Mouse (Mus musculus): ENCODE measurements around the gene Ufd1. TPM values are rescaled to one million over a fixed set of nuclear protein-coding genes. Genes with fewer than 3 reads are reported as not detected.

Gene Ufd1
- polyA plus RNA-seq, 1 experiment from 2014 or later, result 82.3 TPM

GRCm38 (mm10) chr16:18776556-18777100 is 35.0 kb upstream of the Ufd1 start, which contains the start of gene Cldn5:
TSS of gene Cldn5 (plus strand) at chr16:18776847.
- Histone ChIP-seq H3K9ac (ENCODE audit: low read depth, low read length) (peak within 1 kb of the TSS; percentile 70), H3K27me3 (ENCODE audit: insufficient read depth, low read length) (0 out of 2 replicates have a peak, but pooled peaks cover 14% of the 10 kb centered on the region), H3K36me3 (ENCODE audit: insufficient read depth, low read length) (no peaks in the 10 kb centered on the region), H3K4me3 (replicated peaks; ENCODE audit: low read depth, low read length) (peak within 1 kb of the TSS; percentile 52), H3K9me3 (replicated peaks; ENCODE audit: low read length) (no peaks in the 10 kb centered on the region), H3K27ac (peak within 1 kb of the TSS; percentile 68), H3K4me1 (replicated peaks; ENCODE audit: insufficient read depth, low read length) (peaks cover 16% of the 10 kb centered on the region; the same call in 1 of the 2 replicates), H3K4me2 (ENCODE audit: low read length) (peak within 1 kb of the TSS; percentile 75)
- ATAC-seq (replicated peaks; ENCODE audit: low FRiP score, low read depth) (peak; percentile 27), DNase-seq (ENCODE audit: low spot score) (peak; percentile 73)
- 9% methylated on average over 19 of the region's 19 CpGs for WGBS
- no peak for TF ChIP-seq CTCF (IDR thresholded peaks at IDR 0.05; ENCODE audit: low read depth)

- Histone ChIP-seq H3K4me3 (replicated peaks; ENCODE audit: low read depth, low read length) (peak overlapping the region; percentile 52), H3K9ac (ENCODE audit: low read depth, low read length) (peak overlapping the region; percentile 70), H3K36me3 (ENCODE audit: insufficient read depth, low read length) (no peaks in the 10 kb centered on the region), H3K4me1 (replicated peaks; ENCODE audit: insufficient read depth, low read length) (peaks cover 16% of the 10 kb centered on the region; the same call in 1 of the 2 replicates), H3K27ac (peak overlapping the region; percentile 63; the same call in 1 of the 2 replicates), H3K9me3 (replicated peaks; ENCODE audit: low read length) (no peaks in the 10 kb centered on the region), H3K27me3 (ENCODE audit: insufficient read depth, low read length) (0 out of 2 replicates have a peak, but pooled peaks cover 14% of the 10 kb centered on the region), H3K4me2 (ENCODE audit: low read length) (peak overlapping the region; percentile 75)
- 2% methylated on average over 80 of the region's 80 CpGs for WGBS
- no peak for TF ChIP-seq CTCF (IDR thresholded peaks at IDR 0.05; ENCODE audit: low read depth)
- ATAC-seq (replicated peaks; ENCODE audit: low FRiP score, low read depth), result peak; percentile 21; the same call in 1 of the 2 replicates
- peak; percentile 28 for DNase-seq (ENCODE audit: low spot score)
These were observed 34.2 kb upstream of the Ufd1 start for GRCm38 (mm10) chr16:18777101-18778080.

- ATAC-seq (replicated peaks; ENCODE audit: low FRiP score, low read depth) (no peak), DNase-seq (ENCODE audit: low spot score) (no peak)
- Histone ChIP-seq H3K36me3 (ENCODE audit: insufficient read depth, low read length) (no peaks in the 10 kb centered on the region), H3K27ac (peak overlapping the region; percentile 22; the same call in 1 of the 2 replicates), H3K9ac (ENCODE audit: low read depth, low read length) (peak overlapping the region; percentile 70; the same call in 1 of the 2 replicates), H3K27me3 (ENCODE audit: insufficient read depth, low read length) (0 out of 2 replicates have a peak, but pooled peaks cover 14% of the 10 kb centered on the region), H3K9me3 (replicated peaks; ENCODE audit: low read length) (no peaks in the 10 kb centered on the region), H3K4me1 (replicated peaks; ENCODE audit: insufficient read depth, low read length) (peaks cover 16% of the 10 kb centered on the region; the same call in 1 of the 2 replicates), H3K4me2 (ENCODE audit: low read length) (peak overlapping the region; percentile 75), H3K4me3 (replicated peaks; ENCODE audit: low read depth, low read length) (peak overlapping the region; percentile 52)
- no peak for TF ChIP-seq CTCF (IDR thresholded peaks at IDR 0.05; ENCODE audit: low read depth)
- WGBS, result 49% methylated on average over 2 of the region's 2 CpGs
These were observed 33.1 kb upstream of the Ufd1 start for GRCm38 (mm10) chr16:18778461-18778860.

GRCm38 (mm10) chr16:18781810-18782209 is 29.8 kb upstream of the Ufd1 start:
- no peak for TF ChIP-seq CTCF (IDR thresholded peaks at IDR 0.05; ENCODE audit: low read depth)
- 0 out of 2 replicates have a peak, but pooled peaks cover 7% of the 10 kb centered on the region for H3K27me3 ChIP-seq (ENCODE audit: insufficient read depth, low read length)
- 0 out of 2 replicates have a peak overlapping the region, but pooled peaks have one; percentile 1 for H3K27ac ChIP-seq
- no peak overlapping the region for H3K9ac ChIP-seq (ENCODE audit: low read depth, low read length)
- no peaks in the 10 kb centered on the region for H3K9me3 ChIP-seq (replicated peaks; ENCODE audit: low read length)
- no peak overlapping the region for H3K4me2 ChIP-seq (ENCODE audit: low read length)
- peak; percentile 85 for DNase-seq (ENCODE audit: low spot score)
- H3K36me3 ChIP-seq (ENCODE audit: insufficient read depth, low read length), result peaks cover 13% of the 10 kb centered on the region; the same call in 1 of the 2 replicates
- no peak overlapping the region for H3K4me3 ChIP-seq (replicated peaks; ENCODE audit: low read depth, low read length)
- H3K4me1 ChIP-seq (replicated peaks; ENCODE audit: insufficient read depth, low read length), result peaks cover 11% of the 10 kb centered on the region; the same call in 1 of the 2 replicates
- peak; percentile 38 for ATAC-seq (replicated peaks; ENCODE audit: low FRiP score, low read depth)
- 57% methylated on average over 10 of the region's 10 CpGs for WGBS

- 89% methylated on average over 7 of the region's 7 CpGs for WGBS
- no peak overlapping the region for H3K4me2 ChIP-seq (ENCODE audit: low read length)
- no peaks in the 10 kb centered on the region for H3K27me3 ChIP-seq (ENCODE audit: insufficient read depth, low read length)
- H3K9me3 ChIP-seq (replicated peaks; ENCODE audit: low read length), result no peaks in the 10 kb centered on the region
- peaks cover 20% of the 10 kb centered on the region; the same call in 1 of the 2 replicates for H3K36me3 ChIP-seq (ENCODE audit: insufficient read depth, low read length)
- no peak overlapping the region for H3K27ac ChIP-seq
- H3K9ac ChIP-seq (ENCODE audit: low read depth, low read length), result no peak overlapping the region
- no peak for DNase-seq (ENCODE audit: low spot score)
- no peak for TF ChIP-seq CTCF (IDR thresholded peaks at IDR 0.05; ENCODE audit: low read depth)
- H3K4me3 ChIP-seq (replicated peaks; ENCODE audit: low read depth, low read length), result no peak overlapping the region
- no peak for ATAC-seq (replicated peaks; ENCODE audit: low FRiP score, low read depth)
- no peaks in the 10 kb centered on the region for H3K4me1 ChIP-seq (replicated peaks; ENCODE audit: insufficient read depth, low read length)
These were observed 26.6 kb upstream of the Ufd1 start for GRCm38 (mm10) chr16:18785025-18785424.

- no peak for ATAC-seq (replicated peaks; ENCODE audit: low FRiP score, low read depth)
- Histone ChIP-seq H3K36me3 (ENCODE audit: insufficient read depth, low read length) (peaks cover 20% of the 10 kb centered on the region; the same call in 1 of the 2 replicates), H3K9ac (ENCODE audit: low read depth, low read length) (no peak overlapping the region), H3K4me3 (replicated peaks; ENCODE audit: low read depth, low read length) (no peak overlapping the region), H3K4me2 (ENCODE audit: low read length) (no peak overlapping the region), H3K9me3 (replicated peaks; ENCODE audit: low read length) (no peaks in the 10 kb centered on the region), H3K27ac (no peak overlapping the region), H3K27me3 (ENCODE audit: insufficient read depth, low read length) (no peaks in the 10 kb centered on the region), H3K4me1 (replicated peaks; ENCODE audit: insufficient read depth, low read length) (no peaks in the 10 kb centered on the region)
- TF ChIP-seq CTCF (IDR thresholded peaks at IDR 0.05; ENCODE audit: low read depth), result no peak
- 93% methylated on average over 1 of the region's 1 CpGs for WGBS
- DNase-seq (ENCODE audit: low spot score), result no peak
These were observed 26.1 kb upstream of the Ufd1 start for GRCm38 (mm10) chr16:18785485-18785884.
